ENCODE assay signal across 7 mouse cellular contexts in the genomic region with DNA sequence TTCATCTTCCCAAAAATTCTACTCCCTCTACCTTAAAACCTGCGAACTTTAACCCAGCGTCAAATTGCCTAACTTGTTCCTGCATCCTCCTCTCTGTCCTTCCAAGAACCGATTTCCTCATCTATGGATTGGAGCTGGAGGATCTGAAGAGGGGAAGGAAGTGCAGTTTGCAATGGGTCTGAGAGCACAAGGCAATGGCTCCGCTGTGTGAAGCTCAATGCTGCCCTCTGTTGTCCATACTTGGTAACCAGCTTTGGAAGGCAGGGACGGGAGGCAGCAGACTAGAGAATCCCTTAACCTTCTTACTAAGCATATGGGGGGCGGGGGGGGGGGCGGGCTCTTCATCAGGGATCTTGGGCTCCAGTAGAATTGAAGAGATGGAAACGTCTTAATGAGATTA. TPM values are rescaled to one million over a fixed set of nuclear protein-coding genes. Genes with fewer than 3 reads are reported as not detected.
DNase-seq lines count a peak whose midpoint lies in the region.

No protein-coding gene starts in this region.

- intact Hi-C loops in heart, postnatal 36 days (cut with DNase I) = loop anchor here (1.0 kb wide), 2 partner anchors 77 to 249 kb away; no protein-coding TSS in a partner anchor

- DNase-seq in ES-CJ7 (ENCODE audit: low read depth, low spot score) = peak; percentile 87
- peak; percentile 54 to 57 for DNase-seq in adrenal gland, adult 18-20 months (ENCODE audit: low spot score in 2 of 2)
- peak; percentile 94 for DNase-seq in embryo, embryonic 10 days (ENCODE audit: low spot score)
- peak; percentile 60 to 69 for DNase-seq in heart, postnatal 36 days
- DNase-seq in layer of hippocampus, postnatal 10 days (ENCODE audit: low spot score in 2 of 2) = peak; percentile 83 to 86
- DNase-seq in lung, postnatal 4 days = peak; percentile 43 to 79
- peak; percentile 71 for DNase-seq in right cerebral cortex, adult 18-20 months

RNA-seq across cellular contexts. Expression of a gene that starts 37.0 kb away (rescaled TPM):
- 1 to 10 TPM; 4.0 to 4.5 TPM for total RNA-seq in adrenal gland, adult 18-20 months (2021)
- under 1 TPM; 0.24 to 0.69 TPM for total RNA-seq in heart, postnatal 36 days (2021)
- 100 to 1,000 TPM in 1 of 2 experiments, 10 to 100 TPM in 1; 86.6 to 108 TPM for total RNA-seq in layer of hippocampus, postnatal 10 days (2021)

RNA-seq across cellular contexts. Expression of a gene that starts 41.0 kb away (rescaled TPM):
- not detected for total RNA-seq in adrenal gland, adult 18-20 months (2021)
- total RNA-seq in heart, postnatal 36 days (2021) = not detected
- total RNA-seq in layer of hippocampus, postnatal 10 days (2021) = under 1 TPM; 0.18 to 0.34 TPM

Comparison
In these comparisons a context has a peak if more than half of its experiments do, and no peak if none do; other contexts are left out.
1. Peak in every context shown above with its lines: DNase-seq.
2. RNA of a gene that starts 37.0 kb away (total RNA-seq): 86.6 to 108 TPM in layer of hippocampus, postnatal 10 days; 4.0 to 4.5 TPM in adrenal gland, adult 18-20 months and 0.24 to 0.69 TPM in heart, postnatal 36 days; every median in the first group is over 10 times any median in the second.